In genomic region chr12:76479836-76480495, GRCm38 (mm10) we compare ENCODE assay signal across 21 mouse cellular contexts. TPM values are rescaled to one million over a fixed set of nuclear protein-coding genes. Genes with fewer than 3 reads are reported as not detected.
DNase-seq lines count a peak whose midpoint lies in the region; ATAC-seq and TF ChIP-seq lines count a peak whose summit lies in the region.
"Had no signal": no experiment of that assay in that cellular context is flagged by ENCODE, and none has a peak within 500 bp of the region (broad histone marks: within the 10 kb centered on the region; RNA-seq: fewer than 3 reads in every experiment).

No protein-coding gene starts in this region.

- ATAC-seq in lung, postnatal 0 days, result peak; percentile 35; the same call in 1 of the 2 replicates
- ATAC-seq: forebrain, embryonic 13.5 days; hindbrain, postnatal 0 days; intestine, postnatal 0 days had no signal

- H3K27me3 ChIP-seq in lung, postnatal 0 days (replicated peaks; ENCODE audit: insufficient read depth, low read length), result no peaks in the 10 kb centered on the region
- H3K27me3 ChIP-seq: forebrain, embryonic 13.5 days; limb, embryonic 15.5 days; midbrain, embryonic 12.5 days had no signal

- WGBS in lung, postnatal 0 days, result 52% methylated on average over 4 of the region's 4 CpGs

- H3K4me3 ChIP-seq in gastrocnemius, adult 2 months, result no peak overlapping the region
- no peak overlapping the region for H3K4me3 ChIP-seq in lung, postnatal 0 days (ENCODE audit: low read depth, low read length)
- H3K4me3 ChIP-seq: erythroblast, embryonic 14.5 days; forebrain, embryonic 13.5 days; hindbrain, embryonic 10.5 days; layer of hippocampus, adult 2 months; limb, embryonic 15.5 days; midbrain, embryonic 12.5 days had no signal

- no peak overlapping the region for H3K9ac ChIP-seq in lung, postnatal 0 days (replicated peaks; ENCODE audit: low read depth)
- H3K9ac ChIP-seq: forebrain, embryonic 13.5 days; limb, embryonic 15.5 days; midbrain, embryonic 12.5 days had no signal

- no peak overlapping the region for H3K4me2 ChIP-seq in lung, postnatal 0 days (replicated peaks; ENCODE audit: low read depth, low read length)
- H3K4me2 ChIP-seq: forebrain, embryonic 13.5 days; limb, embryonic 15.5 days; midbrain, embryonic 12.5 days had no signal

- TF ChIP-seq CTCF in gastrocnemius, adult 2 months (IDR thresholded peaks at IDR 0.05), result no peak
- TF ChIP-seq CTCF in lung, postnatal 0 days (IDR thresholded peaks at IDR 0.05), result no peak

- no peaks in the 10 kb centered on the region for H3K36me3 ChIP-seq in lung, postnatal 0 days (ENCODE audit: insufficient read depth, low read length)
- H3K36me3 ChIP-seq: hindbrain, embryonic 10.5 days; limb, embryonic 15.5 days; midbrain, embryonic 12.5 days had no signal

- TF ChIP-seq EP300 in lung, postnatal 0 days (IDR thresholded peaks at IDR 0.05), result no peak

- DNase-seq in gastrocnemius, adult 2 months, result peak; percentile 44
- no peak for DNase-seq in gastrocnemius, postnatal 4 days (ENCODE audit: low spot score in 2 of 2)
- peak; percentile 30 for DNase-seq in lung, postnatal 0 days (ENCODE audit: low spot score)
- DNase-seq in lung, postnatal 25 days (ENCODE audit: low spot score), result no peak
- peak; percentile 45 to 68 for DNase-seq in heart, adult 9 months (ENCODE audit: low spot score in 2 of 2)
- peak; percentile 40 for DNase-seq in heart, postnatal 4 days
- DNase-seq in spleen, adult 12 weeks (ENCODE audit: low spot score), result no peak
- DNase-seq in ovary, postnatal 14 days (ENCODE audit: low spot score), result no peak
- DNase-seq: adrenal gland, adult 8-10 months; cerebellum, adult 9-10 months; gastrocnemius, postnatal 25 days; layer of hippocampus, postnatal 36 days had no signal

- intact Hi-C loops in gastrocnemius, adult 2 months (cut with DNase I), result no loop called here

- no peaks in the 10 kb centered on the region for H3K9me3 ChIP-seq in lung, postnatal 0 days (ENCODE audit: low read length)
- H3K9me3 ChIP-seq: forebrain, embryonic 13.5 days; hindbrain, embryonic 10.5 days; limb, embryonic 15.5 days; midbrain, embryonic 12.5 days had no signal

- peak overlapping the region; percentile 81 for H3K27ac ChIP-seq in gastrocnemius, adult 2 months
- no peak overlapping the region for H3K27ac ChIP-seq in lung, postnatal 0 days (ENCODE audit: low read length)
- H3K27ac ChIP-seq: forebrain, embryonic 13.5 days; hindbrain, embryonic 10.5 days; hindbrain, postnatal 0 days; kidney, postnatal 0 days; layer of hippocampus, adult 2 months; midbrain, embryonic 12.5 days had no signal

- H3K4me1 ChIP-seq in lung, postnatal 0 days (ENCODE audit: insufficient read depth, low read depth, low read length), result 0 out of 2 replicates have a peak, but pooled peaks cover 4% of the 10 kb centered on the region
- H3K4me1 ChIP-seq: forebrain, embryonic 13.5 days; midbrain, embryonic 12.5 days had no signal

RNA-seq across cellular contexts. Expression of gene Plekhg3, which starts 50.7 kb away (rescaled TPM):
- total RNA-seq in gastrocnemius, adult 2 months (2021), result 1 to 10 TPM; 5.3 to 6.1 TPM
- 10 to 100 TPM; 23.2 to 27.6 TPM for total RNA-seq in gastrocnemius, postnatal 4 days (2021)
- 2.1 and 2.9 TPM in 2 replicates for polyA plus RNA-seq in lung, postnatal 0 days (2015; fragmentation: Nextera tagmentation; extraction: Ambion mirVana)
- total RNA-seq in heart, postnatal 4 days (2021), result 10 to 100 TPM; 29.5 TPM

Comparison
In these comparisons a context has a peak if more than half of its experiments do, and no peak if none do; other contexts are left out.
1. DNase-seq: peak in gastrocnemius, adult 2 months (single experiment), lung, postnatal 0 days (single experiment), heart, adult 9 months (2 of 2) and heart, postnatal 4 days (single experiment); none in gastrocnemius, postnatal 4 days (0 of 2), lung, postnatal 25 days (single experiment), spleen, adult 12 weeks (single experiment) and ovary, postnatal 14 days (single experiment).